Mouse (Mus musculus) T-cell, adult 2 months (primary cell): Measurements from ENCODE around the gene Vmo1.
"Not testable (repeated sequence)": the region's sequence is repeated elsewhere in the genome, so short reads cannot be mapped to it uniquely, and the experiment has no call there.

ENCODE experiments used
- DNase-seq: peaks from one replicate; pipeline ENCODE4 v3.0.0; 2022; ENCODE audit warnings: low spot score

Vmo1 gene

DNA sequence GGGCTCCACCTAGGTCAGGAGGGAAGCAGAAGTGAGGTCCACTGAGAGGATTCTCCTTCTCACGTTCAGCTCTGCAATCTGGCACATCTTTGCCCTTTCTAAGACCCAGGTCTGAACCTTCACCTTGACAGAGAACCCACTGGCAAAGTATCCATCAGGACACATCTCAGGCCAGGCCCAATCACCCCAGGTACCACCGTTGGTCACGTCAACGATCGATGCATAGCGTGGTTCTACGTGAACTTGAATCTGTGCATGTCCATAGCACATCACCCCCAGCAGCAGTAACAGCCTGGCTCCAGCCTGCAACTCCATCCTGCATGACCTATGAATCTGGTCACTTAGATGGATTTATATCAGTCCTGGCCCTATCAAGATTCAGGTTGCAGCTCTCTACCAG, at the start of gene Vmo1:
Vmo1 (minus strand) TSS at position 329 of the 400 bp plus-strand sequence.
- no peak for DNase-seq

DNA sequence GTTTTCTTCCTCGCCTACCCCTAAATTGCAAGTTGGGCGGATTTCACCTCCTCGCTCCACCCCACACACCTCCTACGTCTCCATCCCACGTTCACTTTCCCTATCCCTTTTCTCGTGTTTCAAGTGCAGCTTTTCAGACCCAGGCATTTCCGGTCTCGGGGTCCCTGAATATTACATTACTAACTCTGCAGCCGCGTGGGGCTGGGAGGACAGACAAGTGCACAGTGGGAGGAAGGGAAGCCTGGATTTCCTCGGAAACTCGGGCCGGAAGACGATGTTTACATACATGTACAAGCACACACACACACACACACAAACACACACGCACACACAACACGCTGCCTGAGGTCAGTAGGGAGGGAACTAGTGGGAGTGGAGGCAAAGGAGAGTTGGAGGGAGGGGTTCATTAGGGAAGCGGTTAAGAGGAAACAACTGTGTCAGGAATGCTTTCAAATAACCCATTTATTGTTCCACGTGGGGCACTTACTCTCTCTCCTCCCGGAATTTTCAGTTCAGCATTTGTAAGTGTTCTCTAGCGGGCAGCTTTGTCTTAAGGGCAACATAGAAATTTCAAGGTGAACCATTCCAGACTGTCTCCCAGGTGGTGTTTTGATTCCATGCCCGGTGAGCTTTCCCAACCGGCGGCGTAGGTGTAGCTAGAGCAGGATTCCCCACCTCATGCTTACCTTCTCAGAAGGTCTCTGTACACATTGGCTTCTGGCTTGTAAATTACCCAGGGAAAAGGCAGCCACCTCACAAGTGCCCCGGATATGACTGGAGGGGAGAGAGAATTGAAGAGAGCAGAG, 49.3 kb upstream of the Vmo1 start:
- peak; percentile 47 for DNase-seq

DNA sequence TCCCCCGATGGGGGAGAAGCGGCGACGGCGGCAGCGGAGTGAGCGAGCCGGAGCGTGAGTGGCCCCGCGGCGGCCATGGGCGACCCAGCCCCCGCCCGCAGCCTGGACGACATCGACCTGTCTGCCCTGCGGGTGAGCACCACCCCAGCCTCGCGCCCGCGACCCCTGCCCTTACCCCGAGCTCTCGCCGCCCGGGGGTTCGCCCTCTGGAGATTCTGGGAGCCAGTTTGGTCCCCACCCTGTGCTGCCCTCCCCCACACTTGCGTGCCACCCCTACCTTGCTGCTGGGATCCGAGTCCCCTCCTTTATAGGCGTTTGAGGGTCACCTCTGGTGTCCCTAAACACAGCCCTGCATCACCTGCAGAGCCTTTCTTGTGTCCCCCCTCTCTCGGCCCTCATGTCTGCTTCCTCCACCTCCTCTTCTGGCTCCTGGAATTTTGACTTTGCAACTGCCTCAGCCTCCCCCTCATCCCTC, 48.6 kb upstream of the Vmo1 start:
- DNase-seq, result no peak

DNA sequence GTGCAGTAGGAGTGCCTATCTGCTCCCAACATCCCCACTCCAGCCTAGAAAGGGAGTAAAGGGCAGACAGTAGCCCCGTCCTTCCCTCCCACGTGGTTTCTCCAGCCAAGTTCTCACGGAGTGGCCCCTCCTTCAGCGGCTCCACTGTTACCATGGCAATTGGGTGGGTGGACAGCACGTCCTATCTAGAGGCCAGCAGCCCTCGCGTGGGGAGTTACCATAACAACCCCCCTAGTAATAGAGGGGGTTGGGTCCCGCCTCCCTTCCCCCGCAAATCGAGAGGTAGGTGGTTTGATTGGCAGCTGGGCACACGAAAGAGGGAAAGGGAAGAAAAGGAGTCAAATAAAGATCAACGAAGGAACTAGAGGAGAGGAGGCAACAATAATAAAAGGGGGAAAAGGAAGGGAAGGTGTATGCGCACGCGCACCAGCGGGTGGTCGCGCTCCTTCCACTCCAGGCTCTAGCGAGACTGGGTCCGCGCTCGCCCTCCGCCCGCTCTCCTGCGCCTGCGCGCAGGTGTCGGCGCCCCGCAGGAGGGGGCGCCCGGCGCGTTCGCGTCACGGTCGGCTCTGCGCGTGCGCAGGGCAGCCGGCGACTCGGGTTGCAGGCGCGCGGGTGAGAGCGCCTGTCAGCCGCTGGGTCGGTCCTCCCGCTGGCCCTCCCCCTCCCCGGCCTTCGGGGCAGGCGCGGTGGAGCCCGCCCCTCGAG, 48.0 kb upstream of the Vmo1 start, which contains the start of gene Mink1:
Mink1 (plus strand) TSS at position 595 of the 708 bp plus-strand sequence.
- peak; percentile 87 for DNase-seq

DNA sequence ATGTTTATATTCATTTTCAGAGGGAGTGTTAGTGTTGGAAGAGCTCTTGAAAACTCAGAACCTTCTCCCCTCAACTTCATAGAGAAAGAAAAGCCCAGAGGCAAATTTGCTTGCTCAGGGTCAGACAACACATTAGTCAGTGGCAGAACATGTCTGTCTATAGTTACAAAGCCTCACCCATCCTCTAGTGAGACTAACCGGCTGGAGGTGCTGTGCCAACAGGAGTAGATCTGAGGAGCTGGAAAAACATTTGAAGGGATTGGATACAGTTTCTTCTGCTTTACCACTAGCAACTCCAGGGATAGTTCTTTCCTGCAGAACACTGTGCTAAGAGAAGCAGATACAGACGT, 47.5 kb upstream of the Vmo1 start:
- no peak for DNase-seq

DNA sequence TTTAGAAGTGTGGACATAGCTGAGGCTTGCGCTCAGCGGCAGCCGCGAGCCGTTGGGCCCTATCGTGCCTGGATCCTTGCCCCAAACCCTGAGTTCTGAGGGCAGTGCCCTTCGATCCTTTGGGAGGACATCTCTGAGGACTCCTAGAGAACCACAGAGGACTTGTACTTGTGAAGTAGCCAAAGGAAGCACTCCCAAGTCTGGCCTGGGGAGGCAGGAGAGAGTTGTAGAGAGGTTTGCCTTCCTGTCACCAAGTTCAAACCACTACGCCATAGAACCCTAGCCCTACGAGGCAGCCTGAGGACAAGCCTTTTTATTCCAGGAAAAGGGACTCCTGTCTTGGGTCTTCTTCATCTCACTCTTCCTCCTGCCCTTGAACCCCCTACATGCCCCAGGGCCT, 43.1 kb upstream of the Vmo1 start:
- DNase-seq, result no peak

DNA sequence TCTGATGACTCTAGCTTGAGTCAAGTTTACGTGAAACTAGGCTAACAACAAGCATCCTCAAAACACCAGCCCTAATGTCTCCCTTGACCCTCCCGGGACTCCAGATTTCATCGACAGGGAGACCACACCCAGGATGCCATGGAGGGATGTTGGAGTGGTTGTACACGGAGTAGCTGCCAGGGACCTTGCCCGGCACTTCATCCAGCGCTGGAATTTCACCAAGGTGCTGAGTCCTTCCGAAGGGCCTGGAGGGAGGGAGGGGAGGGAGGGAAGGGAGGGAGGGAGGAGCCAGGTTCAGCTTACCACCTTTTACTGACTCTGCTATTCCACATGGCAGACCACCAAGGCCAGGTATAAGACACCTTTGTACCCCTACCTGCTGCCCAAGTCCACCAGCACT, 39.5 kb upstream of the Vmo1 start:
- DNase-seq, result no peak

DNA sequence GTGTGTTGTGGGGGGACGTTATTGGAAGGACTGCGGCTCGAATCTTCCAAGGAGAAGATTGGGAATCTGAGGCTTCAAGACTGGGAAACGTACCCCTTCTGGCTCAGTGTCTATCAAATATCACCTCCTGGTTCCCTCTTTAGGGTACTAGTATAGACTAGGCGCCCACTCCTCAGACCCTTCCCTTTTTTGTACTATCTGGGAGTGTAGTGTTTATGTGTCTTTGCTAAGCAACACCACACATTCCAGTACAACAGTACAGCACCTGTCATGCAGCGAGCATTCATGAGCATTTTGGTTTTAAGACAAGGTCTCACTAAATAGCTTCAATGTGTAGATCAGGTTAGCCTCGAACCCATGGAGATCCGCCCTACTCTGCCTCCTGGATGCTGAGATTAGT, 37.1 kb upstream of the Vmo1 start:
- no peak for DNase-seq

DNA sequence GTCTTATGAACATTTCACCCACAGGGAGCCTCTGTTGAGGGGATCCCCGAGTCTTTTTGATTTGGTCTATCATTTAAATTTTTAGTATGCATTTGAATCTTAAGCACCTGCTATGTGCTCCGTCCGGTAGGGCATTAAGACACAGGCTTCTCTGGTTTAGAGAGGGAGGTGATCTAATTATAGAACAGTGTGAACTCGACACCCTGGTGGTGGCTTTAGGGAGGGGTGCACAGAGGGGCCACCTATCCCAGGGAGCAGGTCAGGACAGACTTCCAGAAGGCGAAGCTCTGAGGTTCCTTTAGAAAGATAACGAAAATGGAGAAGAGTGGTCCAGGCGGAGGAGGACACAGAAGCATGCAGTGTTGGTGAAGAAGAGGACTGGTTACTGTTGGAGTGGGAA, 30.1 kb upstream of the Vmo1 start:
- DNase-seq, result no peak

DNA sequence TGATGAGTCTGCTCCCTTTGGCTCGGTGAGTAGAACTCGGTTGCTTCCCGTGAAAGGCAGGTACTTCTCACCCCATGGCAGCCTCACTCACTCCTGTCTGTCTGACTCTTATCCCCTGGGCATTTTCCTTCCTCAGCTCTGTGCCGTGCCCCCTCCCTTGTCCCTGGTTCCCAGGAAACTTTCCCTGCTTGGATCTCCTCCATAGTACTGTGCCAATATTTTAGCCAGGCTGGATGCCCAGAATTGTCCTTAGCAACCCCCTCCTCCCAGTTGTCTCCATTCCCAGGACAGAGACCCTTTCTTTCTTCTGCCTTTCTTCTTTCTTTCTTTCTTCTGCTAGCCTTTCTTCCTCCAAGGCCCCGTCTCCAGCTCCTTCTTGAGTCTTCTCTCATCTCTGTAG, 27.0 kb upstream of the Vmo1 start:
- DNase-seq, result no peak

DNA sequence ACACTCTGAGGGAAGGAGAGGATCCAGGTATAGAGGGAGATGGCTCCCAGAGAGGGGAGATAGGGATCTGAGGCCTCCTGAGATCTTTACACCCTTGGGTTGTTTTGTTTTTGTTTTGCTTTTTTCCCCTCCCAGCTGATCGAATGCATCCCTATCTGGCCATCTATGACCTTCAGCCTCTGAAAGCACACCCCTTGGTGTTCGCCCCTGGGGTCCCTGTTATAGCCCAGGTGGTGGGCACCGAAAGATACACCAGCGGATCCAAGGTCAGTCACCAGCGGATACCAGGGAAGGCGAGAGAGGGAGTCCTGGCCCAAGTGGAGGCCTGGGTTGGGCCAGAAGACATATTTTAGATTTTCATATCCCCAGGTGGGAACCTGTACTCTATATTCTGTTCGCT, 26.5 kb upstream of the Vmo1 start:
- DNase-seq, result no peak

DNA sequence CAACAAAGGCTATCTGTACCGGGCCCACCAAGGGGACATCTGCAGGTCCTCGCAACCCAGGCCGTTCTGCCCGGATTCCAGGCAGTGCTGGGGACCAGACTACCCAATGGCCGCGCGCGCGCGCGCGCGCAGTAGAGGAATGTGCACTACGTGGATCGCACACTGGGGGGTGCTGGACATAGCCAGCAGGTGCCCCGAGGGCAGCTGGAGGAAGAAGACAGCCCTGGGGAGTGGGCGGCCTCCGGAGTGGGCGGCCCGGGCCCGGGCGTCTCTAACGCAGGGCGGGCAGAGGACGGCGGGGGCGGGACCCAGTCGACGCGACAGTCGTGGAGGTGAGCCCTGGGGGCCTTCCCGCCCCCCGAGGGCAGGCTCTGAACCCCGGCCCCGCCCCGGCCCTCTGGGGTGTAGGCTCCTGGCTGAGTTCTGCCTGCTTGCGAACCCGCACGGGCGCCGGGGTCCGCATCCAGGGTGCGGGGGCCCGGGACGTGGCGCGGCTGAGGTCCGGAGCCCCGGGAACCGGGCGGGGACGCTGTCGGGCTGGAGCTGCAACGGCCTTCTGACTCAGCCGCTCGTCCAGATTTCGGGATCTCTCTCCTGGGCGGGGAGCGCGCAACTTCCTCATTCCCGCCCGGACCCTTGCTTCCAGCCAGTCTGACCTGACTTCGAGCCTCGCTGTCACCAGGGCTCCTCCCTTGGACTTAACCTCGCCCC, 25.6 kb upstream of the Vmo1 start, which contains the start of gene Pld2:
Pld2 (plus strand) TSS at position 188 of the 711 bp plus-strand sequence.
- DNase-seq, result peak; percentile 87

DNA sequence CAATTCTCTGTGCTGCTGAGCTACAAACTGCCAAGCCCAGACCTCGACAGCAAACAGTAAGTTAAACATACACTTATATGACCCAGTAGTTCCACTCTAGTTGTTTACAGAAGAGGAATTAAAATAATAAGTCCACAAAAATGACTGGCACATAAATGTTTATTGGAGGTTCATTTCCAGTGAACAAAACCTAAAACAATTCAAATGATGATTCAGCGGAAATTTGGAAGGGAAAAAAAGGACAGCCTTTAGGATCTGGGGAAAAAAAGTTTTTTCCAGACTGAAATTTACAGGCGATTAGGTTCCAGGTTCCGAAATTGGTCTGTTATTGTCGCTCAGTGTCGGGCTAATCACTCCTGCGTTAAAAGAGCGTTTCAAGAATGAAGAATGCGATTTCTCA, 25.0 kb upstream of the Vmo1 start:
- no peak for DNase-seq

DNA sequence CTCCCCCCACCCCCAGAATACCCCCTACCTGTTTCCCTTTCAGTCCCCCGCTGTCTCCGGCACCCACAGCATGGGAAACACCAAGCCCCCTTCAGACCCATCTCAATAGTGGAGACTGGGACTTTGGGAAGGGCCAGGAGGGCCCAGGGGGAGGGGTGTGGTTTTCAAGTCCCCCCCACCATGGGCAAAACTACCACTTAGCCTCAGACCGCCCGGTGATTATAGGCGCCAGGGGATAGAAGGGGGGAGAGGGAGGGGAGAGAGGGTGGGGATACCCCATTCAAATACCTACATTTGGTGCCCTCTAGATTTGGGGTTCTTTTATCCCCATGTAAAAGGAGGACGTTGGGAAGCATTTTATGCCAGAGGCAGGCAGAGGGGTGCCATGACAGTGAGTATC, 18.4 kb upstream of the Vmo1 start, which contains the start of gene Gm40193:
Gm40193 (minus strand) TSS at position 101 of the 400 bp plus-strand sequence.
- no peak for DNase-seq

DNA sequence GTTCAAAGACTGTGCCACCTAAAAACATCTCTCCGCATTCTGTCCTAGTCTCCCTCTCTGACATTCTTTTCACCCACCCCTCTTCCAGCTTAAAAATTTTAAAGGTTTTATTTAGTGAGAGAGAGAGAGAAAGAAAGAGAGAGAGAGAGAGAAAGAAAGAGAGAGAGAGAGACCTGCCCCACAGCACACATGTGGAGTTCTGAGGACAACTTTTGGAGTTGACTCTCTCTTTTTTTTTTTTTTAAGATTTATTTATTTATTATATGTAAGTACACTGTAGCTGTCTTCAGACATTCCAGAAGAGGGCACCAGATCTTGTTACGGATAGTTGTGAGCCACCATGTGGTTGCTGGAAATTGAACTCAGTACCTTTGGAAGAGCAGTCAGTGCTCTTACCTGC, 16.6 kb upstream of the Vmo1 start:
- not testable (repeated sequence) for DNase-seq

DNA sequence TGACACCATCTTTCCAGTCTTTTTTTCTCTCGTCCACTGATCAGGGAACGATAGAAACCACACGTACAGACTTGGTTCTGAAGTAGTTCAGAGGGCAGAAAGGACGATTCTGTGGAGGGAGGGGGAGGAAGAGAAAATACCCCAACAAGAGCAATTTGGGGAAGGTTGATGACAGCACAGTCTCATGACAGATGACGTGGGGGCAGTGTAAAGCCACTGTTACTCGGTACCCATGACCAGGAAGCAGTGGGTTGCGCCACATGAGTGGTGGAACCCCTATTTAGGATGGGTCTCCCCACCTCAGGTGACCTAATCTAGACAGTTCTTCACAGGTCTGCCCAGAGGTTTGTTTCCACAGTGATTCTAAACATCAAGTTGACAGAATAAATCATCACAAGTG, 14.2 kb upstream of the Vmo1 start:
- DNase-seq, result no peak

DNA sequence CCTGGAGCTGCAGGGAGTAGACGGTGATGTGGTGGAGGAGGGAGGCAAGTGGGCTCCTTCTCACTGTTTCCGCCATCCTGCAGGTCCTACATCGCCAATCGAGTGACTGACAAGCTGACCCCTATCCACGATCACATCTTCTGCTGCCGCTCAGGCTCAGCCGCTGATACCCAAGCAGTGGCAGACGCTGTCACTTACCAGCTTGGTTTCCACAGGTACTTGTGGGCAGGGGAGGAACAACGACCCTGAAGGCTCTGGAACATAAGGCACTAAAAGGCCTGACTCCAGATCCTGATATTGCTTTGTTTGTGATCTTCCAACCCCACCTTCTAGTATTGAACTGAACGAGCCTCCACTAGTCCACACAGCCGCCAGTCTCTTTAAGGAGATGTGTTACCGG, 11.8 kb upstream of the Vmo1 start:
- DNase-seq, result no peak

DNA sequence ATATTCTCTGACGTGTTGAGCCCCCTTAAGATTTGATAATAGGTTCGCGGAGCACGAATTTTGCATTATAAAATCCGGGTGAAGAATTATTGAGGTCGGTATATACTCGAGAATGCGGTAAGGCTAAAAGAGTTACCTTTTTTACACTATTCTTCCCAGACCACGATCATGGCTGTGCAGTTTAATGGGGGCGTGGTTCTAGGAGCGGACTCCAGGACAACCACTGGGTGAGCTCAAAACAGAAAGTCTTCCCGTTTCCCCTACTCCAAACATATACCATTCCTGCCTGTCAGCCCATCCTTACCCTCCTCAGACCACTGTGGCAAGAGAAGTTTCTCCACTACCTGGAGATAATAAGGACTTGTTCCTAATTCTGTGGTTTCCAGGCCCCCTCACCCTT, 11.3 kb upstream of the Vmo1 start:
- DNase-seq, result no peak

DNA sequence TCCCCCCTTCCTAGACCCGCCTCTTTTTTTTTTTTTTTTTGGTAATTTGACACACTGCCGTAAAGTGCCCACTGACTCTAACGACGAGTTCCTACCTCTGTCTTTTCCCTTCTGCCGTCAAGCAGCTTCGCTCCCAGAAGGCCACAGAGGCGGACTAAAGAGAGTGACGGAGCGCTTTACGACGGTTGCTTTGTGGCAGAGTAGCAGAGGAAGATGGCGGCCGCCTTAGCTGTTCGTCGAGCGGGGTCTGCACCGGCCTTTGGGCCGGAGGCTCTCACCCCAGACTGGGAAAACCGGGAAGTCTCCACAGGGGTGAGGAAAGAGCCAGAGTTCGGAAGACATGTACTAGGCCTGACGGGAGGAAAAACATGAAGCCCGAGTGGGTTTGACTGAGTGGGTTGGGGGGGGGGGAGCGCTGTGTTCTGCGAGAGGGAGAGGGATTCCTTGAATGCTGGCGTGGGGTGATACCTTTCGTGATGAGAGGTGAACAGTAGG, 10.8 kb upstream of the Vmo1 start, which contains the start of gene Psmb6:
Psmb6 (plus strand) TSS at position 184 of the 495 bp plus-strand sequence.
- DNase-seq, result peak; percentile 92

DNA sequence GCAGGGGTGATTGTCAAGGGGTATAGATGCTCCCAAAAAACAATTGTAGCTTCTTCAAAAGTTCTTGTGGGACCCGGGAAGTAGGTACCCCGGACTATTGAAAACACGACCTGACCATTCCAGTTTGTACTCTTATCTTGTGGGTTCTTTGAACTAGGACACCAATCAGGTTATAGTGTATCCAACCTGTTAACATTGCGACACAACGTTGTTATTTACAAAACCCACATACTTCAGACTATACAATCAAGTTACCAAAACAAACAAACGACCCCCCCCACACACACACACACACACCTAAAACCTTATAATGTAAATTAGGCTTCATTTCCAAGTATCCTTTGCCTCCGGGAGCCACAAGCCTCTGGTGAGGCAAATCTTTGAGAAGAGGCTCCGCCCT, 10.4 kb upstream of the Vmo1 start:
- DNase-seq, result no peak

DNA sequence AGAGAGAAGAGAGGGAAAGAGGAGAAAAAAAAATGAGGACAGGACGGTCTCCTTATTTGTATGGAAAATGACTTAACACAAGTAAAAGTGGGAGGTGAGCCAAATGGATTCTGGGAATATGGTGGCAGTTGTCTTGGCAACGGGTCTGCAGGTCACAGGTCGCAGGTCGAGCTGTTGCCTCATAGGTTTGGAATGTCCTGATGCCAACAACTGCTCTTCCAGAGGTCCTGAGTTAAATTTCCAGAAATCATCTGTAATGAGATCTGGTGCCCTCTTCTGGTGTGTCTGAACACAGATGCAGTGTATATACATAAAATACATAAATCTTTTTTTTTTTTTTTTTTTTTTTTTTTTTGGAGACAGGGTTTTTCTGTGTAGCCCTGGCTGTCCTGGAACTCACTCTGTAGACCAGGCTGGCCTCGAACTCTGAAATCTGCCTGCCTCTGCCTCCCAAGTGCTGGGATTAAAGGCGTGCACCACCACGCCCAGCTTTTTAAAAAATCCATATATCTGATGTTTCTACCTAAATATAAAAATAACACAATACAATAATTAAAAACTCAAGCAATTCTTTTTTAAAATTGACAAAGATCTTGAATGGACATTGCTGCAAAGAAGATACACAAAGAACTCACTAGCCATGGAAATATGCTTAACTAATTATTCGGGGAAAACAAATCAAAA, 9.0 kb upstream of the Vmo1 start:
- not testable (repeated sequence) for DNase-seq
